Mouse (Mus musculus) limb, embryonic 14.5 days (tissue): ENCODE data around the gene Minos1. TPM values are rescaled to one million over a fixed set of nuclear protein-coding genes. Genes with fewer than 3 reads are reported as not detected.
A peak's percentile ranks its signal among the peaks of the same experiment; 100 is the strongest.

Source experiments
- ATAC-seq: fragments of 200-750 bp; cut with Nextera tagmentation; 2 replicates; pipeline ENCODE4 v1.8.0; 2017; ENCODE audit warnings: low read depth, moderate number of reproducible peaks, moderate TSS enrichment; ENCODE audit not compliant: low FRiP score
- DNase-seq: peaks from one replicate; pipeline ENCODE4 v3.0.0-alpha.2; 2015; ENCODE audit warnings: low spot score
- H3K27ac ChIP-seq: fragments of 300-500 bp; sonication (generic); replicated peaks from 2 replicates; pipeline ENCODE4 v1.5.1; 2014; ENCODE audit warnings: low read depth, mild to moderate bottlenecking, low read length, moderate library complexity, mixed read lengths
- H3K27me3 ChIP-seq: fragments of 300-500 bp; sonication (generic); 2 replicates; pipeline ENCODE4 v1.6.1; 2014; ENCODE audit warnings: low read length, mixed read lengths; ENCODE audit not compliant: control insufficient read depth, insufficient read depth
- H3K36me3 ChIP-seq: fragments of 300-500 bp; sonication (generic); 2 replicates; pipeline ENCODE4 v1.6.1; 2014; ENCODE audit warnings: mild to moderate bottlenecking, low read length, moderate library complexity, mixed read lengths; ENCODE audit not compliant: control insufficient read depth, insufficient read depth
- H3K4me1 ChIP-seq: fragments of 300-500 bp; sonication (generic); 2 replicates; pipeline ENCODE4 v1.6.1; 2014; ENCODE audit warnings: antibody characterized with exemption, low read length, mixed read lengths; ENCODE audit not compliant: control insufficient read depth, insufficient read depth
- H3K4me2 ChIP-seq: fragments of 300-500 bp; sonication (generic); replicated peaks from 2 replicates; pipeline ENCODE4 v1.6.1; 2014; ENCODE audit warnings: low read depth, mild to moderate bottlenecking, low read length, moderate library complexity; ENCODE audit not compliant: severe bottlenecking
- H3K4me3 ChIP-seq: fragments of 300-500 bp; sonication (generic); replicated peaks from 2 replicates; pipeline ENCODE4 v1.5.1; 2014; ENCODE audit warnings: low read length
- H3K9ac ChIP-seq: fragments of 300-500 bp; sonication (generic); 2 replicates; pipeline ENCODE4 v1.6.1; 2014; ENCODE audit warnings: mild to moderate bottlenecking, low read depth, low read length, moderate library complexity; ENCODE audit not compliant: severe bottlenecking
- H3K9me3 ChIP-seq: fragments of 300-500 bp; sonication (generic); 2 replicates; pipeline ENCODE4 v1.6.1; 2016; ENCODE audit warnings: low read length; ENCODE audit not compliant: control insufficient read depth
- POLR2A ChIP-seq: fragments of 200-500 bp; IDR thresholded peaks from 2 replicates; pipeline ENCODE4 v1.8.0; 2012; ENCODE audit warnings: inconsistent platforms, mild to moderate bottlenecking, moderate library complexity, borderline replicate concordance; ENCODE audit not compliant: insufficient read depth, insufficient read length; ENCODE audit errors: extremely low read depth
- WGBS: fragments of 180-500 bp; shearing (Covaris S2); extraction: QIAGEN DNeasy Blood & Tissue Kit; methylation state at CpG from one replicate; pipeline ENCODE4 v1.1.7; 2014; 5-methylcytosine and 5-hydroxymethylcytosine counted together
- polyA plus RNA-seq, 2 experiments: library from polyadenylated mRNA; depleted of rRNA in 1 of 2; stranded (reverse) in 1 of 2; unstranded in 1 of 2; fragments of >200 nt; fragmentation: Nextera tagmentation in 1 of 2; extraction: Ambion mirVana in 1 of 2; gene quantifications; 2 replicates each; pipeline versions ENCODE4 v1.2.1 to v1.2.3; 2012 to 2014

Minos1 gene
- polyA plus RNA-seq, 2 experiments = 178 to 510 TPM

DNA sequence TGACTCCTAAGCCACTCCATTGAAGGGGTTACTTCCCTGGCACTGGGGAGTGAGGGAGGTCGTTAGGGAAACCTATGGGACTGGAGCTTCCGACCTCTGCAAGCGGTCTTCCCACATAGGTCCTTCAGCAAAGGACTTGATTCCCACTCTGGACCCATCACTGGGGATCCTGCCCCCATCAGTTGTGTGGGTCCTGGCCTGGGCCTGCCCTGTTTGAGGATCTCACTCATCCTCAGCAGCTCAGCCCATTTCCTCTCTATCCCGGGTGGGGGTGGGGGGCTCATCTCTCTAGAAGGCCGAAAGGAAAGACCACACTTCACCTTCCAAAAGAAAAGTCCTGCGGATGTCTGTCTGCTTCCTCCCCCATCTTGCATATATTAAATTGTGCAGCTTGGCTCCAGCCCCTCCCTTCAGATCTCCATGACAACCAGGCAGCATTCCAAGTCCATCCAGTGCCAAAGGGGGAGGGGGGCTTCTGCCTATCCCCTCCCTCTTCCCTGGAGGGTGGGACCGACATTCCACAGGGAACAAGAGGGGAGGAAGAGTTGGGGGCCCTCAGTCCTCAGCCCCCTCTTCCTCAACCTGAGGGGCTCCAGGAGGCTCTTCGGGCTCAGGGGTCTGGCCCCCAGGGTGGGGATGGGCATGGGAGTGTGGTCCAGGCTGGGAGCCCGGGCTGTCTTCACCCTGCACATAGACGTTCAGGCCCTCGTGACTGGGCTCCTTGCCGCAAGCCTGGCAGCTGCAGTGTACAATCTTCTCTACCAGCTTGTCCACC is 47.9 kb downstream of the Minos1 start:
- Histone ChIP-seq H3K9ac (no peak overlapping the region; the same call in 1 of the 2 replicates), H3K4me1 (peaks cover 11% of the 10 kb centered on the region), H3K4me2 (no peak overlapping the region), H3K36me3 (peaks cover 25% of the 10 kb centered on the region), H3K9me3 (no peaks in the 10 kb centered on the region), H3K27ac (no peak overlapping the region), H3K27me3 (no peaks in the 10 kb centered on the region), H3K4me3 (no peak overlapping the region)
- TF ChIP-seq POLR2A = no peak
- DNase-seq (peak; percentile 51), ATAC-seq (no peak)
- WGBS = 45% methylated on average over 12 of the region's 12 CpGs

DNA sequence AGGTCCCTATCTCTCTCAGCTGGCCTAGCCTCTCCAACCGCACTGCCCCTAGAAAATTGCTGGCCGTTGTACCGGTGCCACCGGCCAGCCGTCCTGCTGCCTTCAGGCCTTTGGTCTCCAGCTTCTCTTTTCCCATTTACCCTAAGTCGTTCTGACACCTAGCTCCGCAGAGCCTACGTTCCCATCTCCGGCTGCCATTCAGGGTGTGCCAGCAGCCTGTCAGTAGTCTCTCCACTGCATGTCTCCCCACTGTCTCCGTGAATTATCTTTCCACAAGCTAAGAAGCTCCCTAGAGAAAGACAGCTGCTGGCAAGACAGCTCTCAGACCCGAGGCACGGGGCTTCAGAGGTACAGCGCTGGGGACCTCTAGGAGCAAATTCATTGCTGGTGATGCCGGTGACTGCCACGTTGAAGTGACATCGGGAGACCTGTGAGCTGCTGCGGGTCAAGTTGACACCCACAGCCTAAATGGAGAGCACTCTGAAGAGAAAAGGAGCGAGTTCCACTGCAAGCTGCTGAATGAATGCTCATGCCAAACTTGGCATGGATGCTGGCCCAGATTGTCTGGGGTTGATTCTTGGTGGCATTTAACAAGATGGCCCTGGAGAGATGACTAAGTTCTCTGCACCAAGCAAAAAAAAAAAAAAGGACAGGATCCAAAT is 49.5 kb downstream of the Minos1 start:
- Histone ChIP-seq H3K36me3 (peaks cover 25% of the 10 kb centered on the region), H3K4me2 (no peak overlapping the region), H3K4me3 (no peak overlapping the region), H3K4me1 (peaks cover 11% of the 10 kb centered on the region), H3K9me3 (no peaks in the 10 kb centered on the region), H3K9ac (no peak overlapping the region), H3K27me3 (peaks cover 5% of the 10 kb centered on the region), H3K27ac (no peak overlapping the region)
- 72% methylated on average over 18 of the region's 18 CpGs for WGBS
- no peak for TF ChIP-seq POLR2A
- no peak for ATAC-seq
- no peak for DNase-seq

GRCm38 (mm10) chr4:139080259-139080658 is 50.7 kb downstream of the Minos1 start:
- Histone ChIP-seq H3K27me3 (peaks cover 16% of the 10 kb centered on the region), H3K9ac (no peak overlapping the region), H3K9me3 (no peaks in the 10 kb centered on the region), H3K4me1 (peaks cover 11% of the 10 kb centered on the region), H3K4me2 (no peak overlapping the region), H3K36me3 (peaks cover 24% of the 10 kb centered on the region), H3K27ac (no peak overlapping the region), H3K4me3 (no peak overlapping the region)
- 90% methylated on average over 7 of the region's 7 CpGs for WGBS
- TF ChIP-seq POLR2A = no peak
- DNase-seq = no peak
- ATAC-seq = no peak

GRCm38 (mm10) chr4:139079439-139079838 is 51.5 kb downstream of the Minos1 start:
- Histone ChIP-seq H3K9ac (no peak overlapping the region), H3K27me3 (peaks cover 24% of the 10 kb centered on the region), H3K27ac (no peak overlapping the region), H3K9me3 (no peaks in the 10 kb centered on the region), H3K4me1 (peaks cover 14% of the 10 kb centered on the region), H3K4me2 (no peak overlapping the region), H3K36me3 (peaks cover 16% of the 10 kb centered on the region), H3K4me3 (no peak overlapping the region)
- TF ChIP-seq POLR2A = no peak
- WGBS = 76% methylated on average over 11 of the region's 11 CpGs
- peak; percentile 47 for DNase-seq
- ATAC-seq = peak; percentile 38; the same call in 1 of the 2 replicates

GRCm38 (mm10) chr4:139078726-139079125 is 52.2 kb downstream of the Minos1 start:
- WGBS = 10% methylated on average over 4 of the region's 4 CpGs
- Histone ChIP-seq H3K9ac (no peak overlapping the region), H3K4me1 (peaks cover 15% of the 10 kb centered on the region), H3K9me3 (no peaks in the 10 kb centered on the region), H3K4me3 (no peak overlapping the region), H3K4me2 (no peak overlapping the region), H3K36me3 (peaks cover 13% of the 10 kb centered on the region; the same call in 1 of the 2 replicates), H3K27me3 (peaks cover 31% of the 10 kb centered on the region), H3K27ac (no peak overlapping the region)
- ATAC-seq = no peak
- no peak for DNase-seq
- TF ChIP-seq POLR2A = no peak
